Mouse (Mus musculus) thymus, postnatal 36 days (tissue): ENCODE measurements around the gene Ibsp.

Source experiments
- DNase-seq, 2 experiments: peaks; one replicate each; pipeline ENCODE4 v3.0.0; 2022; ENCODE audit warnings: mixed read lengths in 2 of 2

The Ibsp gene

DNA sequence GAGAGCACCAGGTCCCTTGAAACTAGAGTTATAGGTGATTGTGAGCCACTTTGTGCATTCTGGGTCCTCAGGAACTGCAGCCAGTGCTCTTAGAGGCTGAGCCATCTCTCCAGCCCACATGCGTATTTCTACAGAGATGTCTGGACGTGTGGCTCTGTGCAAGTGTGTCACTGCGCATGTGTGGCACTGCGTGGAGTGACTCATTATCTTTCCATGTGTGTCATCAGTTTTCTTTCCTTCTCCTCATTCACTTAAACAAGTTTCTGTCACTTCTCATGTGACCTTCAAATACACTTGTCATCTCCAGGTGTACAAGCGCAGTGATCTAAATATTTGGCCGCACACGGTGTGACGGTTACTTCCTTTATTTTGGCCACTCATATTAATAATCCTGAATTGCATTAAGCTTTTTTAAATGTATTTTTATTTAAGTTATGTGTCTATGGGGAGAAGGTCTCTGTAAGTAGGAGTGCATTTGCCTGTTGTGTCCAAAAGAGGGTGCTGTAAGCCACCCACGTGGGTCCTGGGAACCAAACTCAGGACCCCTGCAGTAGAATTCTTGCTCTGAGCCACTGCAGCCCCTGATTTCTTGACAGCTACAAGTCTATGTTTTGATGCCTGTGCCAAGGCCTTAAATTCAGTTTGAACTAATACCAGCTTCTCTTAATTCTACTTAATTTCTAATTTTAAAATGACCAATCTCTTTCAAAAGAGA is 45.7 kb downstream of the Ibsp start:
- no peak for DNase-seq

DNA sequence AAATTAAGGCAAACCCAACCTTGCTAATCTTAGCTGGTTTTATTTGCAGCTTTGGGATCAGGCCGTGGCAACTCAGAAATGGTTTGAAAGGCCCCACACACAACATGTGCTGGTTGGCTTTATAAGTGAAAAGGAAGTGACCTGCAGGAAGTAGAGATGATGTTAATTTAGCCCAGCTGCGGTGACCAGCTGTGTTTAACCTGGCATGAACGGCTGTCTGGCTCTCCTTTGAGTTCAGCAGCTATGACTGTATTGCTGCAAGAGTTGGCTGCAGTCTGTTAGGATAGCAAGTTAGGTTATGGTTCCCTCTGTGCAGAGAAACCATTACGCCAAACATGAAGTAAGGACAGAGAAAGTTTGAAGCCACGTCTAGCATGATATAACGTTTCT is 46.3 kb downstream of the Ibsp start:
- no peak for DNase-seq

- DNase-seq = no peak
These were observed 52.1 kb downstream of the Ibsp start for GRCm38 (mm10) chr5:104351041-104351440.

DNA sequence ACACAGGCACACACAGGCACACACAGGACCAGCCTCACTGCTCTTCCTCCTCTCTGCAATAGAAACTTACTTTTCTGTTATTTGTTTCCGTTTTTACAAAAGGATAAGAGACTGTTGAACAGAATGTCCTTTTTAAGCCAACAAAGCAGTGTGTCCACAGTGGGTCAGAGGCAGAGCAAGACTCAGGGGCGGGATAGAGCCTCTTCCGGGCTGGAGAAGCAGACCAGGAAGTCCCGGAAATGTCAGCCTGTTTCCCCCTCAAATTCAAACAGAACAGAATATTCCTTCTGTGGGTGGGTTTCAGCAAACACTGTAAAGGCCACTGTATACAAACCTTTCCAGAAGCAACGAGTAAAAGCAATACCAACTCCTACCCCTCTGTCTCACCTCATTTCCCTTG is 52.9 kb downstream of the Ibsp start:
- no peak for DNase-seq

DNA sequence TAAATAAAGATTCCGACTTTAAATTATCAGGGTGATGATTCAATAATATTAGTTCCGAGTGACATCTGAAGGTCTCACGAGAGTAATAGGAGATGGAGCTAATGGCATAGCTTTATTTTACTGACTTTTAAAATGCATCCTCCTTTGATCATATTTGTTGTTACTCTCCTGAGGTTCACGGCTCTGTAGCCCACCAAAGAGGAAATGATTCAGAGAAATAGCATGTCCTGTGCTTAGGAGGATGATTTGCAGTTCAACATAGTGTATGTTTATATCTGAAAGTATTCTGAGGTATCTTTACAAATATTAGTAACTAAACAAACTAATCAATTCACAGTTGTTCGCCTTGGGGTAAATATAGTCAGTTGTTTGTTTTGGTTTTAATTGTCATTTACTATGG is 58.6 kb downstream of the Ibsp start:
- no peak for DNase-seq

GRCm38 (mm10) chr5:104358592-104358991 is 59.6 kb downstream of the Ibsp start:
- no peak for DNase-seq

GRCm38 (mm10) chr5:104359257-104359656 is 60.3 kb downstream of the Ibsp start:
- DNase-seq = no peak
